Mouse (Mus musculus) neural tube, embryonic 15.5 days (tissue): ENCODE measurements at regions not wholly inside any gene's neighbourhood (a gene's known extent, or its start where the extent isn't known, plus 50 kb on each side); places are given as distances from the start of the nearest gene placed in this dataset.
A peak's percentile ranks its signal among the peaks of the same experiment; 100 is the strongest.

Source experiments
- ATAC-seq: fragments of 200-750 bp; cut with Nextera tagmentation; 2 replicates; pipeline ENCODE4 v1.8.0; 2017; ENCODE audit warnings: mild to moderate bottlenecking, moderate TSS enrichment, moderate library complexity; ENCODE audit not compliant: low FRiP score
- H3K27ac ChIP-seq: fragments of 300-500 bp; sonication (generic); replicated peaks from 2 replicates; pipeline ENCODE4 v1.5.1; 2015; ENCODE audit warnings: mild to moderate bottlenecking, inconsistent platforms
- H3K27me3 ChIP-seq: fragments of 300-500 bp; sonication (generic); replicated peaks from 2 replicates; pipeline ENCODE4 v1.6.1; 2015; ENCODE audit warnings: inconsistent platforms
- H3K36me3 ChIP-seq: fragments of 300-500 bp; sonication (generic); 2 replicates; pipeline ENCODE4 v1.6.1; 2015; ENCODE audit warnings: inconsistent platforms
- H3K4me1 ChIP-seq: fragments of 300-500 bp; sonication (generic); 2 replicates; pipeline ENCODE4 v1.6.1; 2015; ENCODE audit warnings: inconsistent platforms
- H3K4me2 ChIP-seq: fragments of 300-500 bp; sonication (generic); 2 replicates; pipeline ENCODE4 v1.6.1; 2015; ENCODE audit warnings: inconsistent platforms, mild to moderate bottlenecking, moderate library complexity
- H3K4me3 ChIP-seq: fragments of 300-500 bp; sonication (generic); replicated peaks from 2 replicates; pipeline ENCODE4 v1.5.1; 2015; ENCODE audit warnings: mild to moderate bottlenecking, inconsistent platforms
- H3K9ac ChIP-seq: fragments of 300-500 bp; sonication (generic); replicated peaks from 2 replicates; pipeline ENCODE4 v1.6.1; 2015; ENCODE audit warnings: mild to moderate bottlenecking, inconsistent platforms
- H3K9me3 ChIP-seq: fragments of 300-500 bp; sonication (generic); replicated peaks from 2 replicates; pipeline ENCODE4 v1.6.1; 2016; ENCODE audit warnings: inconsistent platforms
- WGBS: fragments of 180-500 bp; shearing (Covaris S2); methylation state at CpG from one replicate; pipeline ENCODE4 v1.1.7; 2015; ENCODE audit warnings: mixed read lengths; 5-methylcytosine and 5-hydroxymethylcytosine counted together

GRCm38 (mm10) chr6:89246261-89246660 is 116.2 kb downstream of the Plxna1 start:
- 92% methylated on average over 5 of the region's 5 CpGs for WGBS
- no peaks in the 10 kb centered on the region for H3K36me3 ChIP-seq
- H3K9me3 ChIP-seq = no peaks in the 10 kb centered on the region
- H3K27me3 ChIP-seq = 0 out of 2 replicates have a peak, but pooled peaks cover 4% of the 10 kb centered on the region
- H3K4me2 ChIP-seq = no peak overlapping the region
- ATAC-seq = no peak
- no peak overlapping the region for H3K9ac ChIP-seq
- no peak overlapping the region for H3K4me3 ChIP-seq
- H3K4me1 ChIP-seq = peaks cover 19% of the 10 kb centered on the region
- H3K27ac ChIP-seq = no peak overlapping the region

DNA sequence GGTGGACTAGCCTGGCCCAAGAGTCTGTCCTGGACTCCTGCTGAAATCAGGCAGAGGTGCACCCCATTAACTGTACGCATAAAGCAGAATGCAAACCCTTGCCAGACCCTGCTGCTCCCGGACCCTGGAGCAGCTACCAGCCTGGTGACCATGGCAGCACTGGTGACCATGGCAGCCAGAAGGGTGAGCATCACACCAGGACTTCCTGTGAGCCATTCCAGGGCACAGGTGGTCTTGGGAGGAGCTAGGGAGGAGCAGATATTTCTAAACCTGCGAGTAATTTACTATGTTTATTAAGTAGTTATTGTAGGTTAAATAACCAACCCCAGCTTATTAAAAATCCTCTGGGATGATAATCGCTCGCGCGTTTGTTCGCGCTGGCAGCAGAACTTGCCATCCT is 113.8 kb downstream of the Plxna1 start:
- Histone ChIP-seq H3K9ac (no peak overlapping the region), H3K9me3 (no peaks in the 10 kb centered on the region), H3K27ac (no peak overlapping the region), H3K4me3 (no peak overlapping the region), H3K36me3 (no peaks in the 10 kb centered on the region), H3K4me2 (no peak overlapping the region), H3K4me1 (peaks cover 13% of the 10 kb centered on the region), H3K27me3 (peaks cover 4% of the 10 kb centered on the region; the same call in 1 of the 2 replicates)
- ATAC-seq = 0 out of 2 replicates have a peak, but pooled peaks have one; percentile 27
- WGBS = 37% methylated on average over 9 of the region's 9 CpGs

GRCm38 (mm10) chr6:89249303-89249702 is 113.1 kb downstream of the Plxna1 start:
- Histone ChIP-seq H3K27me3 (peaks cover 8% of the 10 kb centered on the region), H3K4me1 (peaks cover 15% of the 10 kb centered on the region), H3K9ac (no peak overlapping the region), H3K4me3 (no peak overlapping the region), H3K4me2 (no peak overlapping the region), H3K27ac (no peak overlapping the region), H3K36me3 (no peaks in the 10 kb centered on the region), H3K9me3 (no peaks in the 10 kb centered on the region)
- WGBS = 74% methylated on average over 8 of the region's 8 CpGs
- ATAC-seq = no peak

DNA sequence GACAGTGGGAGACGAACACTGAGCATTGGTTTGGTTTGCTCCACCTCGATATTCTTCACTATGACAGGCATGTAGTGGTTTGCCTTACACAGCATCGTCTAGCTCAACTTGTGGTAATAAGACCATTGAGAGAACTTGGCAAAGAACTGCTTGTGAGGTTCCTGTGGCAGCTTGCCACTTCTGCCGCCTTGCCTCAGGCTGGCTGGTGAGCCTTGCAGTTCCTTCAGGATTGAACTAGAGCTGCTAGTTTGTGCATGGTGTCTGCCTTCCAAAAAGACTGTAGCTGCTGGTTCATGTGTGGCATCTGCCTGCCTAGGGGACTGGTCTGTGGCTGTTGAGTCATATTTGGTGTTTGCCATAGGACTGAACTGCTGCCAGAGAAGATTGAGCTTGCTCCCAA is 110.8 kb downstream of the Plxna1 start:
- Histone ChIP-seq H3K4me2 (no peak overlapping the region), H3K4me1 (peaks cover 12% of the 10 kb centered on the region), H3K9ac (no peak overlapping the region), H3K9me3 (no peaks in the 10 kb centered on the region), H3K27me3 (peaks cover 6% of the 10 kb centered on the region), H3K27ac (no peak overlapping the region), H3K4me3 (no peak overlapping the region), H3K36me3 (no peaks in the 10 kb centered on the region)
- 85% methylated on average over 4 of the region's 4 CpGs for WGBS
- ATAC-seq = no peak

DNA sequence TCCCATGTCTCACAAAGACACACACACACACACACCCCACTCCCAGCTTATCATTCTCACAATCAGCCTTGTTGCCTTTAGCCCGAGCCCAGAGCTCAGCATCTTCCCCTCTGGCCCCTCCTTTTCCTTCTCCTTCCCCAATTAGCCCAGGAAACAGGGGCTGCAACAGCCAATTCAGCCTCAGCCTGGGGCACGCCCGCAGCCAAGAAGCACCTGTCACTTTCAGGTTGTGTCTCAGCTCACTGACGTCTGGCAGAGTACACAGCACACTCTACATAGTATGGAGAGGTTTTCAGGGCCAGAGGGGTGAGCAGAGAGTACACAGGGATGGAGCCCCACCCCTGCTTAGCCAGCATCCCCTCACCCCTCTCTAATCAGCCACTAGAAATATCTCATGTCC is 106.4 kb downstream of the Plxna1 start:
- Histone ChIP-seq H3K27me3 (peaks cover 6% of the 10 kb centered on the region), H3K27ac (no peak overlapping the region), H3K4me2 (no peak overlapping the region), H3K9me3 (no peaks in the 10 kb centered on the region), H3K4me3 (no peak overlapping the region), H3K4me1 (peaks cover 8% of the 10 kb centered on the region; the same call in 1 of the 2 replicates), H3K36me3 (no peaks in the 10 kb centered on the region), H3K9ac (no peak overlapping the region)
- 58% methylated on average over 4 of the region's 4 CpGs for WGBS
- ATAC-seq = 0 out of 2 replicates have a peak, but pooled peaks have one; percentile 25

- Histone ChIP-seq H3K27ac (no peak overlapping the region), H3K4me2 (no peak overlapping the region), H3K9me3 (no peaks in the 10 kb centered on the region), H3K9ac (no peak overlapping the region), H3K36me3 (no peaks in the 10 kb centered on the region), H3K27me3 (peaks cover 6% of the 10 kb centered on the region), H3K4me3 (no peak overlapping the region), H3K4me1 (peaks cover 8% of the 10 kb centered on the region; the same call in 1 of the 2 replicates)
- ATAC-seq = no peak
- 79% methylated on average over 8 of the region's 8 CpGs for WGBS
These were observed 105.7 kb downstream of the Plxna1 start for GRCm38 (mm10) chr6:89256630-89257292.

DNA sequence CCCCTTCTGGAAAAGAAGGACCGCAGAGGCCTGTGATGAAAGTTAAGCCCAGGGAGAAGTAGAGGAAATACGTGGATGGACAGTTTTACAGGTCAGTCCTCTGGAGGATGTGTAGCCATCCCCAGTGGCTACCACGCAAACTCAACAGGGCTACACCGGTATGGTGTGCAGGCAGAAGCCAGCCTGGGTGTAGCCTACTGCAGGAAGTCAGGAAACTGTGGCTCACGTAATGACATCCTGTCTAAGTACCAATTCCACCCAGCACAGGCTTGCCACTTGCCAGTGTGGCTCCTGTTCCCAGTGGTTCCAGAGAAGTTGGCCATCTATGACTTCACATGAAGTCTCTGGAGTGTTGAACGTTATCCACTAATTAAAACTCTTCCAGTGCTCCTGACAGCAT is 105.0 kb downstream of the Plxna1 start:
- no peaks in the 10 kb centered on the region for H3K9me3 ChIP-seq
- H3K4me2 ChIP-seq = no peak overlapping the region
- no peak overlapping the region for H3K27ac ChIP-seq
- H3K27me3 ChIP-seq = peaks cover 6% of the 10 kb centered on the region
- 83% methylated on average over 6 of the region's 6 CpGs for WGBS
- no peak overlapping the region for H3K9ac ChIP-seq
- no peak overlapping the region for H3K4me3 ChIP-seq
- no peaks in the 10 kb centered on the region for H3K36me3 ChIP-seq
- ATAC-seq = no peak
- H3K4me1 ChIP-seq = peaks cover 8% of the 10 kb centered on the region; the same call in 1 of the 2 replicates

DNA sequence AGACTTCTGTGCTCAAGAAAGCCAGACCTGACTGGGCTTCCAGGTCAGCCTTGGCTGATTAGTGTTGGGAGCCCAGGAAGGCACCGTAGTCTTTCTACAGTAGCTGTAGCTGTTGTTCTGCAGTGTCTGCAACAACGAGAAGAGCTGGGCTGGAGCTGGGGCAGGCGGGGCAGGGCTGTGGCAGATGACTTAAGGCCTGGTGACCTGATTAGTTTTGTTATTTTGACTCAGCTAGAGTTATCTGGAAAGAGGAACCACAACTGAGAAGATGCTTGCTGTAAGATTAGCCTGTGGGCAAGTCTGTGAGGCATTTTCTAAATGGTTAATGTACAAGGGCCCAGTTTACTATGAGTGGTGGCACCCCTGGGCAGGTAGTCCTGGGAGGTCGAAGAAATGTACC is 104.3 kb downstream of the Plxna1 start:
- Histone ChIP-seq H3K9ac (no peak overlapping the region), H3K4me3 (no peak overlapping the region), H3K4me1 (peaks cover 8% of the 10 kb centered on the region; the same call in 1 of the 2 replicates), H3K4me2 (no peak overlapping the region), H3K27ac (no peak overlapping the region), H3K36me3 (no peaks in the 10 kb centered on the region), H3K9me3 (no peaks in the 10 kb centered on the region), H3K27me3 (peaks cover 6% of the 10 kb centered on the region)
- WGBS = 77% methylated on average over 4 of the region's 4 CpGs
- ATAC-seq = no peak

DNA sequence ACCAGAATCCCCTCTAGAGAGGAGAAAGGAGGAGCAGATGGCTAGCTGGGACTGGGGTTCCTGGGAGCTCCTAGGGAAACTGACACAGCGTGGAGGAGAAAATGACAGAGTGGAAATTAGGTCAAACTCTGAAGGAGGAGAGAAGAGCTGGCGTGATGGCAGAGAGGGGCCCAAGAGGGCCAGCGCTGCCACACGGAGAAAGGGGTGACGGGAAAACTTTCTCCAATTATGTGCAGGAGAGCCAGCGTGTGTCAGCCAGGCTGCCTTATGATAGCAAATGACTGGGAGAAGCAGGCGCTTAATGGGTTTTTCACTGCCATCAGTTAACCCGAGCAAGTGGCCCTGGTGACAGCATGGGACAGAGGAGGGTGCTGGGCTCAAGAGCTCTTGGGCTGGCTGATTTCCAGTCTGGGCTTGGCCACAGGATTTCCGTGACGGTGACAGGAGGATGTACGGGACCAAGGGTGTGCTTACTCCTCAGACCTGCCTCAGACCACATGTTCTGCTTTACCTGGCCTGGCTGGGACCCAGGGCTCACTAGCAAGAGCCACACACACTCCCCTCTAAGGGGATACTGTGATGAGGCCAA is 102.9 kb downstream of the Plxna1 start:
- Histone ChIP-seq H3K9ac (no peak overlapping the region), H3K27ac (no peak overlapping the region), H3K9me3 (no peaks in the 10 kb centered on the region), H3K4me2 (no peak overlapping the region), H3K4me3 (no peak overlapping the region), H3K27me3 (no peaks in the 10 kb centered on the region), H3K4me1 (peaks cover 6% of the 10 kb centered on the region; the same call in 1 of the 2 replicates), H3K36me3 (no peaks in the 10 kb centered on the region)
- WGBS = 63% methylated on average over 11 of the region's 11 CpGs
- ATAC-seq = no peak

DNA sequence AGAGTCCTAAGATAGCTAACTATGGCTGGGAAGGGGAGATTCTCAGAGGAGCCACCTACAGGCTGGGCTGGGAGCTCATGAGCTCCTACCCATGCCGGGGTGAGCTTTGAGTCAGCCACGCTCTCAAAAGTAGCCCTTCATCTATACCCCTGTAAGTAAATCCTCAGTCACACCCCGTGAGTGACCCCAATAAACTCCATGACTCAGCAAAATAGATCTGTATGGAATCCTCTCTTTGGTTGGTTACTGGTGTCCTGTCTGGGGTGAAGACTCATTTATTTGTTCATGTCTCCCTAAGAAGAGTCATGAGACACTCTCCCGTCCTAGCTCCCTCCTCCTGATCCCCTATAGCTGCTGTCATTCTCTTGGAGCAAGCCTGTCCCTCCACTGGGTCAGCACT is 99.5 kb downstream of the Plxna1 start:
- WGBS = 85% methylated on average over 4 of the region's 4 CpGs
- no peaks in the 10 kb centered on the region for H3K9me3 ChIP-seq

GRCm38 (mm10) chr6:89265296-89265695 is 97.1 kb downstream of the Plxna1 start:
- Histone ChIP-seq H3K4me2 (no peak overlapping the region), H3K27me3 (no peaks in the 10 kb centered on the region), H3K36me3 (no peaks in the 10 kb centered on the region), H3K9ac (no peak overlapping the region), H3K27ac (no peak overlapping the region), H3K4me1 (no peaks in the 10 kb centered on the region), H3K4me3 (no peak overlapping the region), H3K9me3 (no peaks in the 10 kb centered on the region)
- 82% methylated on average over 3 of the region's 3 CpGs for WGBS
- ATAC-seq = no peak

More for the DNA sequence above, 99.5 kb downstream of the Plxna1 start:
- Histone ChIP-seq H3K4me3 (no peak overlapping the region), H3K36me3 (no peaks in the 10 kb centered on the region), H3K9ac (no peak overlapping the region), H3K27me3 (no peaks in the 10 kb centered on the region), H3K4me1 (peaks cover 6% of the 10 kb centered on the region; the same call in 1 of the 2 replicates), H3K27ac (no peak overlapping the region), H3K4me2 (no peak overlapping the region)
- ATAC-seq = no peak
